Comparison of ENCODE assay signal across 9 mouse cellular contexts in genomic region chr4:131364671-131365252, GRCm38 (mm10).
DNase-seq lines count a peak whose midpoint lies in the region; ATAC-seq and TF ChIP-seq lines count a peak whose summit lies in the region.
"Had no signal": no experiment of that assay in that cellular context is flagged by ENCODE, and none has a peak within 500 bp of the region (broad histone marks: within the 10 kb centered on the region; RNA-seq: fewer than 3 reads in every experiment).

No protein-coding gene starts in this region.

- no peak for ATAC-seq in intestine, embryonic 14.5 days (replicated peaks; ENCODE audit: low FRiP score, low TSS enrichment, low read depth)
- ATAC-seq in intestine, embryonic 15.5 days: no peak
- ATAC-seq in liver, postnatal 0 days: no peak
- no peak for ATAC-seq in hindbrain, embryonic 13.5 days (ENCODE audit: low FRiP score)

- peak; percentile 72 for DNase-seq in intestine, embryonic 14.5 days (ENCODE audit: low spot score)
- peak; percentile 48 for DNase-seq in adrenal gland, postnatal 25 days
- peak; percentile 55 for DNase-seq in embryonic facial prominence, embryonic 10.5 days (ENCODE audit: low spot score)
- DNase-seq in liver, postnatal 0 days: peak; percentile 42
- DNase-seq in thymus, postnatal 36 days: peak; percentile 3 to 6
- DNase-seq: liver, embryonic 13.5 days had no signal

- no peaks in the 10 kb centered on the region for H3K27me3 ChIP-seq in intestine, embryonic 14.5 days (replicated peaks; ENCODE audit: control insufficient read depth, insufficient read depth, low read length)
- H3K27me3 ChIP-seq in intestine, embryonic 15.5 days (replicated peaks): no peaks in the 10 kb centered on the region
- H3K27me3 ChIP-seq in E14TG2a.4 (ENCODE audit: insufficient read depth, low read length): peaks cover 6% of the 10 kb centered on the region; the same call in 1 of the 2 replicates
- H3K27me3 ChIP-seq in embryonic facial prominence, embryonic 10.5 days (replicated peaks; ENCODE audit: low read depth, poor library complexity, severe bottlenecking): peaks cover 54% of the 10 kb centered on the region
- H3K27me3 ChIP-seq in liver, postnatal 0 days (ENCODE audit: insufficient read depth, low read length): no peaks in the 10 kb centered on the region
- H3K27me3 ChIP-seq in hindbrain, embryonic 13.5 days: peaks cover 18% of the 10 kb centered on the region; the same call in 1 of the 2 replicates
- H3K27me3 ChIP-seq: liver, embryonic 13.5 days had no signal

- TF ChIP-seq EP300 in liver, postnatal 0 days (IDR thresholded peaks at IDR 0.05; ENCODE audit: low read depth): no peak

- H3K9ac ChIP-seq in intestine, embryonic 14.5 days (ENCODE audit: low read length): no peak overlapping the region
- H3K9ac ChIP-seq in intestine, embryonic 15.5 days: no peak overlapping the region
- no peak overlapping the region for H3K9ac ChIP-seq in liver, postnatal 0 days (replicated peaks)
- H3K9ac ChIP-seq in hindbrain, embryonic 13.5 days: no peak overlapping the region
- H3K9ac ChIP-seq: liver, embryonic 13.5 days had no signal

- TF ChIP-seq CTCF in E14TG2a.4 (conservative IDR thresholded peaks at IDR 0.05; ENCODE audit: low read length): peak; percentile 84
- peak; percentile 56 for TF ChIP-seq CTCF in liver, postnatal 0 days (IDR thresholded peaks at IDR 0.05; ENCODE audit: low read depth)

- WGBS in intestine, embryonic 14.5 days: 31% methylated on average over 6 of the region's 6 CpGs
- WGBS in intestine, embryonic 15.5 days: 28% methylated on average over 6 of the region's 6 CpGs
- 32% methylated on average over 6 of the region's 6 CpGs for WGBS in embryonic facial prominence, embryonic 10.5 days
- 26% methylated on average over 6 of the region's 6 CpGs for WGBS in liver, postnatal 0 days (ENCODE audit: insufficient replicate concordance)
- WGBS in hindbrain, embryonic 13.5 days: 30% methylated on average over 6 of the region's 6 CpGs

- H3K4me1 ChIP-seq in intestine, embryonic 14.5 days (replicated peaks; ENCODE audit: control insufficient read depth, insufficient read depth, low read length): no peaks in the 10 kb centered on the region
- H3K4me1 ChIP-seq in intestine, embryonic 15.5 days (replicated peaks): no peaks in the 10 kb centered on the region
- 0 out of 2 replicates have a peak, but pooled peaks cover 3% of the 10 kb centered on the region for H3K4me1 ChIP-seq in E14TG2a.4 (replicated peaks; ENCODE audit: low read depth, low read length)
- H3K4me1 ChIP-seq in embryonic facial prominence, embryonic 10.5 days: peaks cover 22% of the 10 kb centered on the region
- no peaks in the 10 kb centered on the region for H3K4me1 ChIP-seq in liver, postnatal 0 days (ENCODE audit: insufficient read depth)
- H3K4me1 ChIP-seq in hindbrain, embryonic 13.5 days (replicated peaks): peaks cover 8% of the 10 kb centered on the region; the same call in 1 of the 2 replicates
- H3K4me1 ChIP-seq: liver, embryonic 13.5 days had no signal

- no peaks in the 10 kb centered on the region for H3K36me3 ChIP-seq in intestine, embryonic 14.5 days (ENCODE audit: control insufficient read depth, insufficient read depth, low read length)
- H3K36me3 ChIP-seq in intestine, embryonic 15.5 days: no peaks in the 10 kb centered on the region
- H3K36me3 ChIP-seq in E14TG2a.4 (ENCODE audit: insufficient read depth, low read length): no peaks in the 10 kb centered on the region
- no peaks in the 10 kb centered on the region for H3K36me3 ChIP-seq in embryonic facial prominence, embryonic 10.5 days (replicated peaks)
- H3K36me3 ChIP-seq in liver, postnatal 0 days (replicated peaks; ENCODE audit: insufficient read depth, low read length): no peaks in the 10 kb centered on the region
- no peaks in the 10 kb centered on the region for H3K36me3 ChIP-seq in hindbrain, embryonic 13.5 days
- H3K36me3 ChIP-seq: liver, embryonic 13.5 days had no signal

- no peaks in the 10 kb centered on the region for H3K9me3 ChIP-seq in intestine, embryonic 14.5 days (ENCODE audit: control insufficient read depth, low read length)
- H3K9me3 ChIP-seq in intestine, embryonic 15.5 days: no peaks in the 10 kb centered on the region
- no peaks in the 10 kb centered on the region for H3K9me3 ChIP-seq in E14TG2a.4 (ENCODE audit: low read length)
- no peaks in the 10 kb centered on the region for H3K9me3 ChIP-seq in embryonic facial prominence, embryonic 10.5 days
- H3K9me3 ChIP-seq in liver, postnatal 0 days (ENCODE audit: low read length): no peaks in the 10 kb centered on the region
- H3K9me3 ChIP-seq in hindbrain, embryonic 13.5 days: no peaks in the 10 kb centered on the region
- H3K9me3 ChIP-seq: liver, embryonic 13.5 days had no signal

- no peak overlapping the region for H3K27ac ChIP-seq in intestine, embryonic 14.5 days (ENCODE audit: low read depth)
- H3K27ac ChIP-seq in intestine, embryonic 15.5 days: no peak overlapping the region
- H3K27ac ChIP-seq in embryonic facial prominence, embryonic 10.5 days (replicated peaks): 0 out of 2 replicates have a peak overlapping the region, but pooled peaks have one; percentile 27
- no peak overlapping the region for H3K27ac ChIP-seq in liver, postnatal 0 days (ENCODE audit: low read depth)
- H3K27ac ChIP-seq in hindbrain, embryonic 13.5 days: no peak overlapping the region
- H3K27ac ChIP-seq: liver, embryonic 13.5 days had no signal

- no peak overlapping the region for H3K4me2 ChIP-seq in intestine, embryonic 14.5 days (ENCODE audit: low read length)
- H3K4me2 ChIP-seq in intestine, embryonic 15.5 days (replicated peaks): no peak overlapping the region
- no peak overlapping the region for H3K4me2 ChIP-seq in liver, postnatal 0 days (ENCODE audit: low read depth, low read length)
- no peak overlapping the region for H3K4me2 ChIP-seq in hindbrain, embryonic 13.5 days
- H3K4me2 ChIP-seq: liver, embryonic 13.5 days had no signal

- no peak overlapping the region for H3K4me3 ChIP-seq in intestine, embryonic 14.5 days (ENCODE audit: low read depth, low read length)
- no peak overlapping the region for H3K4me3 ChIP-seq in intestine, embryonic 15.5 days (replicated peaks)
- H3K4me3 ChIP-seq in E14TG2a.4 (replicated peaks; ENCODE audit: low read length): no peak overlapping the region
- no peak overlapping the region for H3K4me3 ChIP-seq in embryonic facial prominence, embryonic 10.5 days
- H3K4me3 ChIP-seq in liver, postnatal 0 days (ENCODE audit: low read depth, low read length): no peak overlapping the region
- no peak overlapping the region for H3K4me3 ChIP-seq in hindbrain, embryonic 13.5 days
- H3K4me3 ChIP-seq: liver, embryonic 13.5 days had no signal

Comparison
In these comparisons a context has a peak if more than half of its experiments do, and no peak if none do; other contexts are left out.
1. DNase-seq: peak in every context shown above with its lines; median percentile 72 in intestine, embryonic 14.5 days; 55 in embryonic facial prominence, embryonic 10.5 days; 48 in adrenal gland, postnatal 25 days; 42 in liver, postnatal 0 days; 4 in thymus, postnatal 36 days.